Mouse (Mus musculus): ENCODE results near the gene Mccc1.

- TF ChIP-seq POLR2A (IDR thresholded peaks at IDR 0.05; ENCODE audit: borderline replicate concordance, extremely low read depth, low read depth, low read length) (no peak), CTCF (IDR thresholded peaks at IDR 0.05; ENCODE audit: insufficient read depth, low read length) (no peak)
These were observed 37.1 kb downstream of the Mccc1 start for GRCm38 (mm10) chr3:35963401-35963800.
